Mouse (Mus musculus) cerebellum, adult 2 months (tissue): ENCODE data around the gene Gtf2h2. TPM values are rescaled to one million over a fixed set of nuclear protein-coding genes. Genes with fewer than 3 reads are reported as not detected.
"Not testable (repeated sequence)": the region's sequence is repeated elsewhere in the genome, so short reads cannot be mapped to it uniquely, and the experiment has no call there.

Source experiments
- DNase-seq, 2 experiments: peaks; one replicate each; pipeline ENCODE4 v3.0.0; 2021
- H3K27ac ChIP-seq: fragments of 200-500 bp; 2 replicates; pipeline ENCODE4 v1.5.1; 2012; ENCODE audit warnings: low read length, control low read depth, inconsistent platforms; ENCODE audit not compliant: insufficient read depth
- H3K27me3 ChIP-seq: fragments of 200-500 bp; 2 replicates; pipeline ENCODE4 v1.6.1; 2012; ENCODE audit warnings: inconsistent platforms, mild to moderate bottlenecking, low read length, moderate library complexity; ENCODE audit not compliant: control insufficient read depth, insufficient read depth
- H3K4me1 ChIP-seq: fragments of 200-500 bp; 2 replicates; pipeline ENCODE4 v1.6.1; 2011; ENCODE audit warnings: low read length; ENCODE audit not compliant: control insufficient read depth, insufficient read depth
- H3K4me3 ChIP-seq: fragments of 200-500 bp; replicated peaks from 2 replicates; pipeline ENCODE3; 2011; ENCODE audit warnings: mild to moderate bottlenecking, low read depth, low read length, control low read depth; ENCODE audit not compliant: insufficient read depth
- CTCF ChIP-seq: fragments of 200-500 bp; IDR thresholded peaks from 2 replicates; pipeline ENCODE4 v1.5.1; 2011; ENCODE audit warnings: low read depth, mild to moderate bottlenecking, control low read depth, low read length, moderate library complexity, borderline replicate concordance; ENCODE audit not compliant: insufficient read depth
- POLR2A ChIP-seq: fragments of 200-500 bp; IDR thresholded peaks from 2 replicates; pipeline ENCODE4 v1.6.1; 2011; ENCODE audit warnings: low read length, control low read depth, borderline replicate concordance; ENCODE audit not compliant: insufficient read depth
- WGBS: fragments of 180-500 bp; shearing (Covaris S2); methylation state at CpG from one replicate; pipeline ENCODE4 v1.1.7; 2018; 5-methylcytosine and 5-hydroxymethylcytosine counted together
- polyA plus RNA-seq: library from polyadenylated mRNA; depleted of rRNA; stranded (reverse); fragments of >200 nt; gene quantifications from 2 replicates; pipeline ENCODE4 v1.2.3, GENCODE M21; 2012

The Gtf2h2 gene
- polyA plus RNA-seq, 1 experiment, result 67.1 TPM

- Histone ChIP-seq H3K4me3 (no peak overlapping the region), H3K27me3 (no peaks in the 10 kb centered on the region), H3K27ac (no peak overlapping the region), H3K4me1 (no peaks in the 10 kb centered on the region)
- no peak for DNase-seq
- no peak for TF ChIP-seq POLR2A
- TF ChIP-seq CTCF, result no peak
- 80% methylated on average over 4 of the region's 4 CpGs for WGBS
These were observed 3.0 kb upstream of the Gtf2h2 start for GRCm38 (mm10) chr13:100495337-100495736.

GRCm38 (mm10) chr13:100494370-100494769 is 2.0 kb upstream of the Gtf2h2 start:
- not testable (repeated sequence) for H3K4me3 ChIP-seq, H3K27ac ChIP-seq, DNase-seq, H3K4me1 ChIP-seq, H3K27me3 ChIP-seq
- 0 out of 2 replicates have a peak, but pooled peaks have one; percentile 10 for TF ChIP-seq CTCF
- WGBS, result 63% methylated on average over 8 of the region's 8 CpGs

GRCm38 (mm10) chr13:100493313-100493712 is 934 bp upstream of the Gtf2h2 start:
- no peak for TF ChIP-seq CTCF
- TF ChIP-seq POLR2A, result no peak
- DNase-seq, result no peak
- H3K27ac ChIP-seq, result no peak overlapping the region

GRCm38 (mm10) chr13:100491623-100492022 is 756 bp downstream of the Gtf2h2 start:
- Histone ChIP-seq H3K4me1 (no peaks in the 10 kb centered on the region), H3K4me3 (peak overlapping the region; percentile 87), H3K27me3 (no peaks in the 10 kb centered on the region), H3K27ac (no peak overlapping the region)
- WGBS, result 14% methylated on average over 6 of the region's 6 CpGs
- TF ChIP-seq POLR2A (no peak), CTCF (no peak)
- no peak for DNase-seq

More at GRCm38 (mm10) chr13:100493313-100493712, 934 bp upstream of the Gtf2h2 start:
- H3K4me1 ChIP-seq, result no peaks in the 10 kb centered on the region
- H3K27me3 ChIP-seq, result no peaks in the 10 kb centered on the region
- no peak overlapping the region for H3K4me3 ChIP-seq
- whole genome bisulfite sequencing, result 78% methylated on average over 8 of the region's 8 CpGs

GRCm38 (mm10) chr13:100490424-100490823 is 2.0 kb downstream of the Gtf2h2 start:
- TF ChIP-seq POLR2A (no peak), CTCF (no peak)
- 86% methylated on average over 5 of the region's 5 CpGs for WGBS
- no peak for DNase-seq
- Histone ChIP-seq H3K4me1 (no peaks in the 10 kb centered on the region), H3K4me3 (no peak overlapping the region), H3K27ac (no peak overlapping the region), H3K27me3 (no peaks in the 10 kb centered on the region)

GRCm38 (mm10) chr13:100483610-100484009 is 8.8 kb downstream of the Gtf2h2 start:
- 97% methylated on average over 7 of the region's 7 CpGs for WGBS
- Histone ChIP-seq H3K4me1 (no peaks in the 10 kb centered on the region), H3K27me3 (no peaks in the 10 kb centered on the region; the same call in 1 of the 2 replicates), H3K4me3 (no peak overlapping the region), H3K27ac (no peak overlapping the region)
- no peak for DNase-seq
- TF ChIP-seq CTCF, result no peak
- no peak for TF ChIP-seq POLR2A

- Histone ChIP-seq H3K4me3 (no peak overlapping the region), H3K27ac (no peak overlapping the region), H3K27me3 (no peaks in the 10 kb centered on the region), H3K4me1 (no peaks in the 10 kb centered on the region)
- DNase-seq, result no peak
- no peak for TF ChIP-seq CTCF
- no peak for TF ChIP-seq POLR2A
- WGBS, result 94% methylated on average over 2 of the region's 2 CpGs
These were observed 28.7 kb downstream of the Gtf2h2 start for GRCm38 (mm10) chr13:100463527-100464222.

GRCm38 (mm10) chr13:100461336-100461735 is 31.0 kb downstream of the Gtf2h2 start:
- Histone ChIP-seq H3K27ac (no peak overlapping the region), H3K4me3 (no peak overlapping the region), H3K27me3 (no peaks in the 10 kb centered on the region), H3K4me1 (no peaks in the 10 kb centered on the region)
- TF ChIP-seq CTCF (no peak), POLR2A (no peak)
- no peak for DNase-seq
- WGBS, result 42% methylated on average over 3 of the region's 3 CpGs

GRCm38 (mm10) chr13:100452415-100453127 is 39.8 kb downstream of the Gtf2h2 start, which contains the start of gene Naip1:
TSS of gene Naip1 (minus strand) at chr13:100452869.
- not testable (repeated sequence) for H3K4me3 ChIP-seq, H3K4me1 ChIP-seq, H3K27me3 ChIP-seq, H3K27ac ChIP-seq, DNase-seq
- 80% methylated on average over 8 of the region's 8 CpGs for WGBS
